Mouse (Mus musculus) frontal cortex, postnatal 25 days (tissue): ENCODE measurements around the gene Far2.

Experiments used
- DNase-seq, 2 experiments: peaks; one replicate each; pipeline ENCODE4 v3.0.0; 2022; ENCODE audit warnings: low spot score in 2 of 2

Far2 gene

GRCm38 (mm10) chr6:148046881-148047649 is at the start of gene Far2:
Gene Far2, plus strand, starts transcription at chr6:148047259.
- peak; percentile 20 to 22 for DNase-seq

- DNase-seq, result no peak
These were observed 46.6 kb upstream of the Far2 start for GRCm38 (mm10) chr6:148000483-148000882.

- no peak for DNase-seq
These were observed 46.0 kb upstream of the Far2 start for GRCm38 (mm10) chr6:148001071-148001470.

- DNase-seq, result no peak
These were observed 40.8 kb upstream of the Far2 start for GRCm38 (mm10) chr6:148006118-148006837.

- DNase-seq, result no peak
These were observed 6.3 kb upstream of the Far2 start for GRCm38 (mm10) chr6:148040759-148041158.

- no peak for DNase-seq
These were observed 560 bp downstream of the Far2 start for GRCm38 (mm10) chr6:148047650-148047988.

- DNase-seq, result no peak
These were observed 16.1 kb downstream of the Far2 start for GRCm38 (mm10) chr6:148063131-148063530.

- no peak for DNase-seq
These were observed 19.2 kb downstream of the Far2 start for GRCm38 (mm10) chr6:148066267-148066666.

- no peak for DNase-seq
These were observed 21.7 kb downstream of the Far2 start for GRCm38 (mm10) chr6:148068786-148069185.

GRCm38 (mm10) chr6:148073599-148073998 is 26.5 kb downstream of the Far2 start:
- DNase-seq, result no peak

GRCm38 (mm10) chr6:148074211-148074864 is 27.3 kb downstream of the Far2 start:
- DNase-seq, result no peak

- DNase-seq, result no peak
These were observed 36.8 kb downstream of the Far2 start for GRCm38 (mm10) chr6:148083864-148084263.

GRCm38 (mm10) chr6:148084403-148084802 is 37.3 kb downstream of the Far2 start:
- no peak for DNase-seq

GRCm38 (mm10) chr6:148097039-148097438 is 50.0 kb downstream of the Far2 start:
- no peak for DNase-seq

GRCm38 (mm10) chr6:148101977-148102376 is 54.9 kb downstream of the Far2 start:
- no peak for DNase-seq

- DNase-seq, result no peak
These were observed 55.4 kb downstream of the Far2 start for GRCm38 (mm10) chr6:148102434-148102833.

- no peak for DNase-seq
These were observed 57.2 kb downstream of the Far2 start for GRCm38 (mm10) chr6:148104212-148104611.

GRCm38 (mm10) chr6:148105722-148106268 is 58.7 kb downstream of the Far2 start:
- DNase-seq, result no peak

- DNase-seq, result no peak
These were observed 61.8 kb downstream of the Far2 start for GRCm38 (mm10) chr6:148108741-148109472.

- no peak for DNase-seq
These were observed 64.1 kb downstream of the Far2 start for GRCm38 (mm10) chr6:148110996-148111633.

- no peak for DNase-seq
These were observed 69.3 kb downstream of the Far2 start for GRCm38 (mm10) chr6:148116371-148116770.
